16 mouse cellular contexts compared by ENCODE assay signal in genomic region chr11:8495801-8496200, GRCm38 (mm10).
A peak's percentile ranks its signal among the peaks of the same experiment; 100 is the strongest.
DNase-seq lines count a peak whose midpoint lies in the region; ATAC-seq and TF ChIP-seq lines count a peak whose summit lies in the region.
"Had no signal": no experiment of that assay in that cellular context is flagged by ENCODE, and none has a peak within 500 bp of the region (broad histone marks: within the 10 kb centered on the region; RNA-seq: fewer than 3 reads in every experiment).

No protein-coding gene starts in this region.

- ATAC-seq in forebrain, embryonic 13.5 days: peak; percentile 15; the same call in 1 of the 2 replicates
- ATAC-seq in kidney, postnatal 0 days (replicated peaks; ENCODE audit: low FRiP score, low read depth): no peak
- no peak for ATAC-seq in embryonic facial prominence, embryonic 14.5 days (ENCODE audit: low read depth)
- ATAC-seq: Patski had no signal

- no peak overlapping the region for H3K4me3 ChIP-seq in forebrain, embryonic 13.5 days
- H3K4me3 ChIP-seq in forebrain, embryonic 10.5 days: no peak overlapping the region
- H3K4me3 ChIP-seq in kidney, postnatal 0 days (replicated peaks; ENCODE audit: low read depth, low read length): no peak overlapping the region
- no peak overlapping the region for H3K4me3 ChIP-seq in embryonic facial prominence, embryonic 14.5 days (ENCODE audit: low read depth, low read length)
- H3K4me3 ChIP-seq: hindbrain, embryonic 10.5 days; midbrain, embryonic 10.5 days had no signal

- no peaks in the 10 kb centered on the region for H3K27me3 ChIP-seq in forebrain, embryonic 13.5 days
- H3K27me3 ChIP-seq in forebrain, embryonic 10.5 days (ENCODE audit: poor library complexity, severe bottlenecking): no peaks in the 10 kb centered on the region
- no peaks in the 10 kb centered on the region for H3K27me3 ChIP-seq in kidney, postnatal 0 days (ENCODE audit: insufficient read depth, low read length)
- no peaks in the 10 kb centered on the region for H3K27me3 ChIP-seq in embryonic facial prominence, embryonic 14.5 days (replicated peaks; ENCODE audit: control insufficient read depth, insufficient read depth, low read length)
- H3K27me3 ChIP-seq: Patski had no signal

- H3K27ac ChIP-seq in forebrain, embryonic 13.5 days: no peak overlapping the region
- no peak overlapping the region for H3K27ac ChIP-seq in forebrain, embryonic 10.5 days
- 0 out of 2 replicates have a peak overlapping the region, but pooled peaks have one; percentile 79 for H3K27ac ChIP-seq in kidney, postnatal 0 days
- 0 out of 2 replicates have a peak overlapping the region, but pooled peaks have one; percentile 64 for H3K27ac ChIP-seq in embryonic facial prominence, embryonic 14.5 days (replicated peaks; ENCODE audit: low read depth, low read length)
- H3K27ac ChIP-seq: hindbrain, embryonic 10.5 days; midbrain, embryonic 10.5 days had no signal

- no peak for DNase-seq in forebrain, embryonic 10.5 days (ENCODE audit: extremely low spot score, low spot score)
- no peak for DNase-seq in kidney, postnatal 0 days (ENCODE audit: low spot score)
- no peak for DNase-seq in kidney, postnatal 4 days
- DNase-seq in cerebellum, adult 11 months: peak; percentile 33
- DNase-seq in embryonic facial prominence, embryonic 14.5 days (ENCODE audit: low spot score): no peak
- DNase-seq in embryo, embryonic 9.5 days (ENCODE audit: extremely low spot score): no peak
- DNase-seq in adrenal gland, adult (ENCODE audit: inconsistent age in 2 of 2, low spot score in 1 of 2): no peak
- DNase-seq: gastrocnemius, postnatal 14 days; kidney, adult 2 months; lung, postnatal 10 days; thymus, postnatal 25 days had no signal

- peaks cover 26% of the 10 kb centered on the region for H3K4me1 ChIP-seq in forebrain, embryonic 13.5 days
- no peaks in the 10 kb centered on the region for H3K4me1 ChIP-seq in forebrain, embryonic 10.5 days
- H3K4me1 ChIP-seq in kidney, postnatal 0 days (replicated peaks; ENCODE audit: insufficient read depth, low read length): peaks cover 7% of the 10 kb centered on the region; the same call in 1 of the 2 replicates
- H3K4me1 ChIP-seq in embryonic facial prominence, embryonic 14.5 days (ENCODE audit: control insufficient read depth, insufficient read depth, low read length): peaks cover 33% of the 10 kb centered on the region
- H3K4me1 ChIP-seq: midbrain, embryonic 10.5 days had no signal

- H3K9ac ChIP-seq in forebrain, embryonic 13.5 days: no peak overlapping the region
- H3K9ac ChIP-seq in kidney, postnatal 0 days (ENCODE audit: low read depth, low read length): no peak overlapping the region
- H3K9ac ChIP-seq in embryonic facial prominence, embryonic 14.5 days (ENCODE audit: low read depth, low read length): no peak overlapping the region

- peaks cover 22% of the 10 kb centered on the region for H3K36me3 ChIP-seq in forebrain, embryonic 13.5 days (ENCODE audit: poor library complexity, severe bottlenecking)
- H3K36me3 ChIP-seq in forebrain, embryonic 10.5 days (replicated peaks): peaks cover 31% of the 10 kb centered on the region
- peaks cover 38% of the 10 kb centered on the region for H3K36me3 ChIP-seq in kidney, postnatal 0 days (ENCODE audit: insufficient read depth, low read length)
- H3K36me3 ChIP-seq in embryonic facial prominence, embryonic 14.5 days (ENCODE audit: control insufficient read depth, insufficient read depth, low read length): peaks cover 52% of the 10 kb centered on the region

- no peak overlapping the region for H3K4me2 ChIP-seq in forebrain, embryonic 13.5 days
- no peak overlapping the region for H3K4me2 ChIP-seq in kidney, postnatal 0 days (ENCODE audit: low read length)
- no peak overlapping the region for H3K4me2 ChIP-seq in embryonic facial prominence, embryonic 14.5 days (ENCODE audit: low read depth, low read length)
- H3K4me2 ChIP-seq: heart, embryonic 11.5 days had no signal

- H3K9me3 ChIP-seq in forebrain, embryonic 13.5 days (replicated peaks): no peaks in the 10 kb centered on the region
- no peaks in the 10 kb centered on the region for H3K9me3 ChIP-seq in forebrain, embryonic 10.5 days
- no peaks in the 10 kb centered on the region for H3K9me3 ChIP-seq in kidney, postnatal 0 days (replicated peaks; ENCODE audit: low read length)
- H3K9me3 ChIP-seq in embryonic facial prominence, embryonic 14.5 days (ENCODE audit: control insufficient read depth, low read length): no peaks in the 10 kb centered on the region
- H3K9me3 ChIP-seq: hindbrain, embryonic 10.5 days; midbrain, embryonic 10.5 days had no signal

- no peak for TF ChIP-seq CTCF in kidney, postnatal 0 days (IDR thresholded peaks at IDR 0.05; ENCODE audit: low read depth)

- WGBS in forebrain, embryonic 13.5 days: 83% methylated on average over 7 of the region's 7 CpGs
- 92% methylated on average over 7 of the region's 7 CpGs for WGBS in forebrain, embryonic 10.5 days
- WGBS in kidney, postnatal 0 days: 84% methylated on average over 7 of the region's 7 CpGs
- 80% methylated on average over 7 of the region's 7 CpGs for WGBS in embryonic facial prominence, embryonic 14.5 days

Comparison
In these comparisons a context has a peak if more than half of its experiments do, and no peak if none do; other contexts are left out.
1. H3K27ac ChIP-seq: peak in kidney, postnatal 0 days (single experiment) and embryonic facial prominence, embryonic 14.5 days (single experiment); none in forebrain, embryonic 13.5 days (single experiment) and forebrain, embryonic 10.5 days (single experiment).